Mouse (Mus musculus) ES-CJ7 (cell line): Measurements from ENCODE around the gene Cd276.

ENCODE experiments used
- DNase-seq: peaks from one replicate; pipeline ENCODE4 v3.0.0; 2011; ENCODE audit warnings: low read depth, low spot score

Cd276 gene

DNA sequence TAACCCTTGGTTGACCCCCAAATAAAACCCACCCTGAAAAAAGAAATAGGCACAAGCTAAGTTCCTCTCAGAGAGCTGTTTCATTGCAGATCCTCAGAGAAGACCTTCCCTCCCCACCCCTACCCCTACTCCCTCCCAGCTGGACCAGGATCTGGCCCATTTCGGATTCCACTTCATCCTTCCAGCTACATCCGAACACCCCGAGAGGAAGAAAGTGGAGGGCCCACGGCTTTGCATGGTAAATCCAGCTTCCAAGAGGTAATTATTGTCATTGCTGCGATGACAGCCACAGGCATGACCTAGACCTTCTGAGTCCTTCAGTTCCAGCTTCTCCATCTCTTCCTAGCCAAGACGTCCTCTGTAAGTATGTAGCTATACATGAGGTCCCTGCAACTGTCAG lies 4.3 kb downstream of the Cd276 start:
- DNase-seq: no peak

DNA sequence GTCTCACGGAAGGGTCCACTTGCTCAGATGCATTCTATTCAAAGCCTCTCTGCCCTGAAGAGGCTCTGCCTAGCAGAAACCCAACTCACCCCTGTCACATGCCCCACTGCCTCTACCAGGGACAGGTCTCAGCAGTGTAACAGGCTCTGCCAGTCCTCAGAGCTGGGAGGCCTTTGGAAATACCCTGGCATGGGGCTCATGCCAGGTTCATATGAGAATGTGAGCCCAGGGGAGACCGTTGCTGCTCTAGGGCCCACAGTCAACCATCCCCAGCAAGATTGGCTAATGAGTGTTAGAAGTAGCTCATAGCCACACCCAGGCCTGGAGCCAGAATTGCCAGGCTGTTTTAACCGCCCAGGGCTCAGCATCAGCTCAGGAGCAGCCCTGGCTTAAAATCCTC lies 5.5 kb downstream of the Cd276 start:
- DNase-seq: no peak

DNA sequence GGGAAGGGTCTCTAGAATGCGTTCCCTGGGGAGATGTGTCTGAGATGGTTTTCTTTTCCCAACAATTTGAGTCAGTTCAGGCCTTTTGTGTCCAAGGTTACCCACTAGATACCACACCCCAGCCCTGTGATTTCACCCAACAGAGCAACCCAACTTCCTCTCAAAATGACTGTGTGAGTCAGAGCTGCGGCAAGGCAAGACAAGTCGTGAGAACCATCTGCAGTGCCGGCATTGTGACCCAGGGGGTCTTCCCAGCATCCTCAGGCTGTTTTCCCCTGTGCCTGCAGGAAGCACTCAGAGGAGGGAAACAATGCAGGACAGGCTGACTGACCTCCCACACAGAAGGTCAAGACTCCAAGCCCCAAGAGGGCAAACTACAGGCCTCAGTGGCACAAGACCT lies 6.3 kb downstream of the Cd276 start:
- peak; percentile 40 for DNase-seq

DNA sequence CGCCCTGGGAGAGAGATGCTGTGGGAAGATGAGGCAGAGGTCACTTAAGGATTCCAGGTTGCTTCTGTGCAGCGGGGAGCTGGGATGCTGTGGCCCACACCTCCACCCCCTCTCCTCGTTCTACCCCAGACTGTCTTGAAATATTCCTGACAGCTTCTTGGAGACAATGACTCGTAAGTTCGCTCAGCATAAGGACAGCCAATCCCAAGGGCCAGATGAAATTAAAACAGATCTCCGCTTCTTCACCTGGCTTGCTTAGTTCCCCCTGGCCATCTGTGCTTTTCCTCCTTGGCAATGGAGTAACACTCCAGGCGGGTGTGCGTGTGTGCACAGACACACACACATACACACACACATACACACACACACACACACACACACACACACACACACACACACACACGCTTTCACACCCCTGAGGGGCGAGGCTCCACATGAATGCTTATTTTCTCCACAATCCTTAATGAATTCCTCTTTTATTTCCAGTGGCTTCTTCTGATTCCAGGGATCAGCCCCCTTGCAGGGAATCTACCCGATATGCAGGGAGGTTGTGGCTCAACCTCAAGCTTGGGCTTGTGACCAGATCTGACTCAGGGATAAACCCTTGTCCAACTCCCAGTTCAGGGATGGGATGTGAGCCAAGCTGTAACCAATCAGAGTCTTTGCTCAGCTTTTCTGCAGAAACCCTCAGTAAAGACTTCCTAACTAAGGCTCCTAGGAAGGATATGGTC lies 8.4 kb downstream of the Cd276 start:
- no peak for DNase-seq

- DNase-seq: no peak
Observed at GRCm38 (mm10) chr9:58545428-58545827, 9.8 kb downstream of the Cd276 start.

DNA sequence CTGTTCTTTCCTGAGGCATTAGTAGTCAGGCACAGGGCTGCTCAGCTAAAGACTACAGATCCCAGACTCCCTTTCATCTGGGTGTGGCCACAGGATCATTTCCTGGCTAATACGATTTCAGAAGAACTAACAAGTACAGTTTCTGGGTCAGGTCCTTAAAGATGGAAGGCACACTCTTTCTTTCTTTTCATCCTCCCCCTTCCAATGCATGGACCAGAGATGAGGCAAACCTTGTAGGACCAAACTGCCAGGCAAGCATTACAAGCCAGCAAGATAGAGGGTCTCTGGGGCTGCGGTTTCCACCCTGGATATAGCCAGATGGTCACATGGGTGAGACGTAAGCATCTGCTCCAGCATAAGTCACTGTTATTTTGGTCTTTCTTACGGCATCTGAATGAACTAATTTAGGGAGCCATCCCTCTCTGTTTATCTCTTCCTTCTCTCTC lies 10.3 kb downstream of the Cd276 start:
- peak; percentile 31 for DNase-seq

DNA sequence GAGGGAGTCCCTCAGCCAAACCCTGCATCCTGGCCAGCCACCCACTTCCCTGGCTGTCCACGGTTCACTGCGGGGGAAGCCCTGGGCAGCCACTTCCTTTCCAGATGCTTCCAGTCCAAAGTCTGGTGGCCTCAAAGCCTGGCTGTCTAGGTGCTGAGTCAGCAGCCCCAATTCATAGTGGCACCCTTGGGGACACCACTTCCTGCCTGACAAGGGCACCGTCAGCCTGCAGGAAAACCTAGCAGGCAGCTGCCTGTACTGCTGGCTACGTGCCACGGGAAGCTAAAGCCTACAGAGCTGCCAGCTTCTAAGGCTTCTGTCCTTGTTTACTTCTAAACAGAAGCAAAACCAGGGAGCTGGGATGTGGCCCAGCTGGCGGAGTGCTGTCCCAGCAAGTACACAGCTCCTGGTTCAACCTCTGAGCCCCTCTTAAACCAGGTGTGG lies 13.3 kb downstream of the Cd276 start:
- DNase-seq: no peak

DNA sequence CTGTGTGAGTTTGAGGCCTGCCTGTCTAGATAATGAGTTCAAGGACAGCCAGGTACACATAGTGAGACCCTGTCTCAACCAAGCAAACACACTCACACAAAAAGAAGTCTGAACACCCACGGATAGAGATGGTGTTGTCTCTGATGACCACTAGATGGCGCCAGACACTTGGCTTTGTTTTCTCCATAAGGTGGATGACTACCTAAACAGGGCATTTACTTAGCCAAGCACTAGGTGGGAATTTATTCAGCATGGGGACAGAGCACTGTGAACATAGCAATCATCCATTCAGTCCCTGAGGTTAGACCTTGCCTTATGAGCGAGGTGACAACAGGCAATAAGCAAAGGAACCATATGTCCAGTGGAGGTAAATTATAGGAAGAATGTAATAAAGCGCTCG lies 15.4 kb downstream of the Cd276 start:
- DNase-seq: peak; percentile 86

DNA sequence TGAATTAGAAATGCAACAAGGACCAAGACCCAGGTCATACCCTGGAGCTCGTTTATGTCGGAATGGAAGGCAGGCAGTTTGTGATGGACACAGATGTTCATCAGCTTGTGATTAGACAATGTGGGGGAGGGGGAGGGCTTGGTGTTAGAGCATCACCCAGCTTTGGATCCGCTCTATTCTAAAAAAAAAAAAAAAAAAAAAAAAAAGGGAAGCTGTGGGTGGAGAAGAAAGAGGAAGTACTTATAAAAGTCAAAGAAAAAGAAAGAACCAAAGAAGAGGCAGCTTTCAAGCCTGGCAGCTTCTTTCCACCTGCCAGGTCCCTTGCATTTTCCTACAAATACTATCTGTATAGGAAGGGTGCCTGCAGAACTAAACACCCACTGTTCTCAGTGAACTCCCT lies 17.5 kb downstream of the Cd276 start:
- DNase-seq: no peak

GRCm38 (mm10) chr9:58535447-58536134 lies 19.6 kb downstream of the Cd276 start:
- DNase-seq: peak; percentile 54

DNA sequence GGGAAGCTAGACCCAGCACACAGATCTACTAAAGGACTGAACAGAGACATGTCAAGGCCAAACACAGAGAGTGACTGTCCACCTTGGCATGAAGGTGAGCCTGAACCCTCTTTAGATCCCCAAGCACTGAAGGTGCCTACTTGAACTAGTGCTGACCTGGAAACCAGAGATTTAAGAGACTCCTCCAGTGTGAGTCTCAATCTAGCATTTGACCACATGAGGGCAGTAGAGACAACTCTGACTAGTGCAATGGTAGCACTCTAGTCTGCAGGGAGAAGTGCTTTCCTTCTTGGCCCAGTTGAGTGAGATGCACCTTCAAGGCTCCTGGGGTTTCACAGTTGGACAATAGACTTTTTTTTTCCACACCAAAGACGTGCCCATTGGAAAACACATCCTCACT lies 20.5 kb downstream of the Cd276 start:
- peak; percentile 84 for DNase-seq

GRCm38 (mm10) chr9:58533322-58533721 lies 21.9 kb downstream of the Cd276 start:
- DNase-seq: no peak

GRCm38 (mm10) chr9:58532236-58532635 lies 23.0 kb downstream of the Cd276 start:
- DNase-seq: no peak

- no peak for DNase-seq
Observed at GRCm38 (mm10) chr9:58530407-58530806, 24.8 kb downstream of the Cd276 start.

DNA sequence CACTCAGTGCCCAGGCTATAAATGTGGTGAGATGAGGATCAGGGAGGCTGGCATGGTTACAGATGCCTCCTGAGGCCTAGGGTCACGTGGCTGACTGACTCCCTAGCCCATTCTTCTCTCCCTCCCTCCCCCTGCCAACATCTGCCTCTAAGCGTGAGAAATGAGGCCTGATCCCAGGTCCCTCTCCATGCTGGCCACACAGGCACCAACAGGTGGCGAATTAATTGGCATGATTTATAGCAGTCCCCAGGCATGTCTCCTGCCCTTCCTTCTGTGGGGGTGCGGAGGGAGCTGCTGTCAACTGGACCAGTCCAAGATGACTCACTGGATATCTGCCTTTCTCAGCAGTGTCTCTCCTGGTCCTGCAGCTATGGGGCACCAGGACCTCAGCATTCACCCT lies 27.4 kb downstream of the Cd276 start:
- DNase-seq: no peak

DNA sequence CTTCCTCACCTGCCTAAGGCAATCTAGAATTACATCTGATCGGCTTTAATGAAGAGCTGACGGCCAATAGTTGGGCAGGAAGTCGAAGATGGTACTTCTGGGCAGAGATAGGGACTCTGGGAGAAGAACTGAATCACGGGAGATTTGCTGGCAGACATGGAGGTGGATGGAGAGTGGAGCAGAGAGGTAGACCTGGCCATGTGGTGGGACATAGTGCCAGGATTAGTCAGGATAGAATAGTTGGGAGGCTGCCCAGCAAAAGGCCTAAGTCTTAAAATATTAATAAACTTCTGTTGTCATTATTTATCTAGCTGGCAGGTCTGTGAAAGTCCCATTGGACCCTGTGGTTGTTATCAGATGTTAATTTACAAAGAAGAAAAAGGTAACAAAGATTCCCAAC lies 30.1 kb downstream of the Cd276 start:
- DNase-seq: no peak

DNA sequence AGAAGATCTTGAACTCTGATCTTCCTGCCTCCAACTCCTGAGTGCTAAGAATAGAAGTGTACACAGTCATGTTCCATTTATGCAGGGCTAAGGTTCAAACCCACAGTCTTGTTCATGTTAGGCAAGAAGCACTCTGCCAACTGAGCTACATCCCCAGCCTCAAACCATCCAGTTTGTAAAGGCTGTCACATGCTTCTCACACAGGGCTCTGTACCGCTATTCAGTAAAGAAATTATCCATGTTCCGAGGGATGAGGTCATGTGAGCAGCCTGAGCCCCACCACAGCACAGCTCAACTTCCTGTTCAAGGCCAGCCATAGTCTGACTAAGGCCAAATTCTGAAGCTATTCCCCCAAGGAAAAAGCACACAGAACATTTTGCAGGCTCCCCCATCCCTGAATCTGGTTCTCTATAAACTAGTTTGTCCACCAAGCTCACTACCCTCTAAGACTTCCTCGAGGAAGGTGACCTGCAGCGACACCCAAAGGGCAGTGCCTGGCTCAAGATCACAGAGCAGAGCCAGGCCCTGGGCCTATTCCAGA lies 33.3 kb downstream of the Cd276 start:
- DNase-seq: no peak

- no peak for DNase-seq
Observed at GRCm38 (mm10) chr9:58520816-58521581, 34.2 kb downstream of the Cd276 start.

GRCm38 (mm10) chr9:58519953-58520352 lies 35.3 kb downstream of the Cd276 start:
- DNase-seq: no peak

DNA sequence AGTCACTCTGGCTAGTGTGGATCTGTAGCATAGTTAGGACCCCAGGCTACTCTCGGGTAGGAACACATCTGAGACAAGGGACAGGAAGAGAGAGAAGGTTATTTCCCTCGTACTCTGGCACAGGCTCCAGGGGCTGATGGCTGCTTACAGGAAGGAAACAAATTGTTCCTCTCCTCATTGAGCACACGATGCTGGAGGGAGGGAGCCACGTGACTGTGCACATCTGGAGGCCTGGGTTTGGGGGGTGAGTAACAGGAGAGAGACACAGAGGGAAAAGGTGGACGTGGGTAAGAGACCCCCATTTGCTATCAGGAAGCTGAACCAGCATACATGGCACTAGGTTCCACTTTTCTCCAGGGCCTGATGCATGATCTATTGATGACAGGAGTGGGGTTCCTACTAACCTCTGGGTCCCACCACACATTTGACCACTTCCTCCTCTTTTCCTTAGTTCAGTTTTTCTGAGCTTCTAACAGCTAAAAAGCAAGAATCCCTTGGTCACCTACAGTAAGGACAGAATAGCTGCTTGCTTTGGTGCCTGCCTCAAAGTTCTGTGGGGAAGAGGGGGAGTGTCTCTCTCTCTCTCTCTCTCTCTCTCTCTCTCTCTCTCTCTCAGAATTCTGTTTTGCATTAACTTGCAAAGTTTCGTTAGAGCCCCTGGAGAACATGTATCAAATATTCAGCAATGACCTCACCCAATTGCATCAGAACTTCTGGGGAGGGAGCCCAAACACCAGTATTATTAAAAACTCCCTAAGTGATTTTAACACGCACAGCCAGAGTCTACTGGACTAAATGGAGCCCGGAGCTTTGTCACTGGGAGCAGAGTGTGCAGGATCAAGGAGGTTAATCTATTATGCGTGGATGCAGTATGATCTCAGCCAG lies 37.1 kb downstream of the Cd276 start:
- no peak for DNase-seq

GRCm38 (mm10) chr9:58516480-58516879 lies 38.8 kb downstream of the Cd276 start:
- no peak for DNase-seq
